Mouse (Mus musculus) lung, adult 2 months (tissue): ENCODE data around the gene Galnt18.

Experiments used
- CTCF ChIP-seq: fragments of 200-500 bp; IDR thresholded peaks from 2 replicates; pipeline ENCODE4 v1.5.1; 2011; ENCODE audit warnings: mild to moderate bottlenecking, low read length, control low read depth; ENCODE audit not compliant: insufficient read depth
- POLR2A ChIP-seq: fragments of 200-500 bp; IDR thresholded peaks from 2 replicates; pipeline ENCODE4 v1.6.1; 2011; ENCODE audit warnings: low read depth, mild to moderate bottlenecking, control low read depth, low read length, borderline replicate concordance; ENCODE audit errors: extremely low read depth

DNA sequence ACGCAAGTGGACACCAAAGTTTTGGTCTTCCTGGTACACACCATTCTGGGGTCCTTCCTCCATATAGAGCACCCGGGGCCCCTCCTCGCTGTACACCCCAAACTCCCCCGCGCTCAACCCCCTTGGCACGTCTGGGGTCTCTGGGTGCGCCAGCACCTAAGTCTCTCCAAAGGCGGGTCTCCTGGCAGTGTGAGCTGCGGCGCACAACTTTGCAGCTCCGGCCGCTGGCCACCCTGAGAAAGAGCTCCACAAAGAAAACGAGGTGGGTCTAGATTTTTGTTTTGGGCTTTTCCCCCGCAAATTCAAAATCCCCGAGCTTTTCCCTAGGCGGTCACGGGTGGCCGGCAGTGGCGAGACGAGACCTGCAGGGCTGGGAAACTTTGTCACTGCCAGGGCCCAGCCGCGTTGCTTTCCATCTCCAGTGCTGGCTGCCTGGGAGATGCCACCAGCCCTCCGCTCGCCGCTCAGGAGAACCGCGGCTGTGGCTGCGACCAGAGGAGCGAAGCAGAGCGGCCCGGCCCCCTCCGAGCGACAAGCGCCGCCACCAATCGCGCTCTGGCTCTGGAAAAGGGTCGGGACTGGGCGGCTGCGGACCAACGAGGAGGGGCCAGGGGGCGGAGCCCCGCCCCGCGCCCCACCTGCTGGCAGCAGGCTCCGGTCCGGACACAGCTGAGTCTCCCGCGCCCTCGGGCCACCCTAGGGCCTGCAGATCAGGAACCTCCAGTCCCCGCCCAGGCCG lies at the start of gene Galnt18:
- TF ChIP-seq CTCF (no peak), POLR2A (peak; percentile 91)
